Mouse (Mus musculus) right cerebral cortex, postnatal 14 days (tissue): Measurements from ENCODE around the gene Trip10.

Source experiments
- DNase-seq: peaks from one replicate; pipeline ENCODE4 v3.0.0; 2022

The Trip10 gene

DNA sequence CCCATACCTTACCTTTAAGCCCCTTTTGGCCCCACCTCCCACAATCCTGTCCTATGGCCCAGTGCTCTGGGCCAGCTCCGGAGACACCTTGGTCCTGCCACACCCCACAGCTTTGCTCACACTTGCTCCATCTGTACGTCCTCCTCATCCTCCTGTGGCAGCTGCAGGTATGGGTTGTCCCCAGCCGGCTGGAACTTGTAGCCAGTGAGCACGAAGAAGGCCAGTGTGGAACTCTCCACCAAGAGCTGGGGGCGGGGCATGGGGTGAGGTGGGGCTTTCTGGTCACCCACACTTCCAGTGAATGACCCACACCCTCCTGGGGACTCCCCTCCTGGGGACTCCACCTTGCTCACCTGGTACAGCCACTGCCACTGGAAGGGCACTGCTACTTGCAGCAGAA lies 13.5 kb upstream of the Trip10 start:
- no peak for DNase-seq

DNA sequence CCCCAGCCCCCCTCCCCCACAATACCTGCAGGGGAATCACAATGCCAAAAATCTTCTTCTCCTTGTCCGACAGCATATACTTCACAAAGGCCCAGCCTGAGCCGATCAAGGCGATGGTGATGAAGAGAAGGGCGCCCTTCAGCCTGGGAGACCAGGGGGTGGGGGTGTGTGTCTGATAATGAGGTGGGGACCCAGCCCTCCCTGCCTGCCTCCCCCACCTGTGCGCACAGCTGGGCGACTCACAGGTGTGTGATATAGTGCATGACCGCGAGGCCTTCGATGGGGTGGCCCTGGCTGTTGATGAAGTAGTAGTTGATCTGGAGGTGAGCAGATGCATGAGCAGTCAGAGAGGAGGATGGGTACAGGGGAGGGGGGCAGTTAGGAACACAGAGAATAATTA lies 12.1 kb upstream of the Trip10 start:
- no peak for DNase-seq

DNA sequence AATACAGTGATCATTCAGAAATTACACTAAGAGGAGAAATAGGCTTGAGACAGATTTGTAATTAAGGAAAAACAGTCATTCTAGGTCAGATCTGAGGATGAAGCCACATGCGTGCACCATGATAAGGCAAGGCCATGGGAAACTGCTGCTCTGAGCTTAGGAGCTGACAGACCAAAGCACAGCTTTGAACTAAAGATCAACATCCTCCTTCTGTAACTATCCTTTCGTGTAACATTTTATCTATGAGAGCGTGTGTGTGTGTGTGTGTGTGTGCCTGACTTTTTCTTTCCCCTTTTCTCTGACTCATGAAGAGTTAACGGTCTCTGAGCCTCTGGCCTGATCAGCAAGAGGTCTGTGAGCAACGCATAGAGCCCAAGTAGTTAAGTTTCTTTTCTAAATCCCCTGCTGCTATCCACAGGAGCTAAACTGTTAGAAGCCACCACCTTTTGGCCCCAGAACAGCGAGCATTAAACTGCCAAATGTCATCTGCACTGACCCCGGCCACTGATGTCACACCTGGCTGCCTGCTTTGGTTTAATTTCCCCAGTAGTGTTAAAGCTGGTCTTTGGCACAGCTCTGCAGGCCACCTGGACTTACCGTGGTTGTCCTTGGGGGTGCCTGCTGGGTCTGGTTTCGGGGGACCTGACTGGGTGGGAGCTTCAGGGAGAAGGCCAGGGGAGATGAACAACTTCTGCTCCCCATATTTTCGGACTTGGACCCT lies 5.4 kb upstream of the Trip10 start:
- DNase-seq: no peak

DNA sequence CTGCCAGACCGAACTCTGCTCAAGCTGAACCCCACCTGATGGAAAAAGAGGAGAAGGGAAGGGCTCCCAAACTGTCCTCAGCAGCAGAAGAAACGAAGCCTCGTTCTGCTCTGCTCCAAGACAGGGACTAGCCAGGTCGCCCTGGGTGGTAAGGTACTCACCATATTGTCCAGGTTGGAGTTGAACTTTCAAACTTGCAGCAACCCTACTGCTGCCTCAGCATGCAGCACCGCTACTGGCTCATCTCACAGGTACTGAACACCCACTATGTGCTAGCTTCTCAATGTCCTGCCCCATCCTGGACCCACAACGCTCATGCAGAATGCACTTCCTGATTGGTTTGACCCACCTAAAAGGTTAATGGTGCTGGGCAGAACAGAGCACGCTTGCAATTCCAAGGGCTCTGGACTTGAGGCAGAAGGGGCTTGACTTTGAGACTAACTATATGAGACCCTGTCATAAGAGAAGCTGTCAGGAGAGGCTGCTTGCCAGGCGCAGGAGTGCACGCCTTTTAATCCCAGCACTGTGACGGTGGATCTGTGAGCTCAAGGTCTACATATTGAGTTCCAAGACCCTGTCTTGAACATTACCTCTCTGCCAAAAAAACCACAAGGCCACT lies 3.8 kb upstream of the Trip10 start:
- no peak for DNase-seq

DNA sequence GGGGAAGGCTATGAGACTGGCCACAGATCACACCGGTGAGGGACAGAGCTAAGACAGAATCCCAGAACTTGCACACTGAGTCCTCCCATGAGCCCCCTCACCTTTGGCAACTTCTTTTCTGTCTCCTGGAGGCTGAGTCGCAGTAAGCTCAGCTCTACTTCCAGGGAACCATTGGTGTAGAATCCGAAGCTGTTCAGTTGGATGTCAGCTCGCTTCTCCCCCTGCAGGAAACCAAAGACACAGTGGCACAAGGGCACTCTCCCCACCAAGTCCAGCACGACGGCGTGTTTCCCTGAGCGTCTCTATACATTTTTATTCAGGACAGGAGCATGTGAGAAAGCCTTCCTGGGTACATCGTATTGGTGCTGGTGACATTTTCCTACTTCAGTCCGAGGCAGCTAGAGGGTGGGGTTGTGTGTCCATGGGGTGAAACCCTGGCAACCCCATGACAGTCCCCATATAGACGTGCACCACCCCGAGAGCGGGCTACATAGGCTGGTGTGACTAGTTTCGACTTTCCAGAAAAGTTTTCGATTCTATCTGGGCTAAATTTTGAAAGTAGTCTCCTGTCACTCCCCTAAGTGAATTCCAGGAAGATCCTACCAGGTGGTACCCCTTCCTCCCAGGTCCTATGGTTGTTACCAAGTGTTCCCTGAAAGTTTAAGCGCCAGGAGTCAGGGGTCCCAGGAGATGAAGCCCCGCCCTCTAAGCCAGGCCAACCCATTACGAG lies 2.4 kb upstream of the Trip10 start:
- no peak for DNase-seq

DNA sequence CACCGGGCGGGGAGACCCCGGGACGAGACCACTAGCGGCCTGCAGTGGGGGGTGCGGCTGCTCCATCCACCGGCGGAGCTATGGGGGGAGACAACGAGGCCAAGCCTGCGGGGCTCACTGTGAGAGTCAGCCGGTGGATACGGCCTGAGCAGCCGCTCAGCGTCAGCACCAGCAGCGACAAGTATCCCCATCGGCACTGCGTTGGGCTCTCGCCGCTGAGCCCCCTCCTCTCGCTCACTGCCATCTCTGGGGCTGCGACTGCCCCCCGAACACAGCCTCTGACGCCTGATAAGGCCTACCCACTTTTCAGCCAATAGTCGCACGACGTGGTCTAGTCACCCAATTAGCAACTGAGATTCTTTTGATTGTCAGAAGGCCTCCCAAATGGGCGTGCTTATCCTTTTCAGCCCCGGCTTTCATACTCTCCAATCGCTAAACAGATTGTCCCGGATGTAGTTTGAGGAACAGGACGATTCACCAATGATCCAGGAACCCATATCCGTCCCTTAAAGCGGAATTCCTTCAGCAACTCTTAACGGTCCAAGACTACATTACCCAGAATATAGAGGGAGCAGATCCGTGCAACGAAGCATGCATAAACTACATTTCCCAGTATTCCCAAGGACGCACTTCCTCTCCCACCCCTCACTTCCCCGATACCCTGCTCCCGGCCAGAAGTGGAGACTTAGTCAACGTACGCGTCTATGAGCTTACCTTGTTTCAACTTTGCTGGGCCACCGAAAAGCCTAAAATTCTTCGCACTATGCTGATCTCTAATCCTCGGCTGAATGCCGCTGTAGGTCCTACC lies 1.7 kb upstream of the Trip10 start:
- DNase-seq: peak; percentile 83

DNA sequence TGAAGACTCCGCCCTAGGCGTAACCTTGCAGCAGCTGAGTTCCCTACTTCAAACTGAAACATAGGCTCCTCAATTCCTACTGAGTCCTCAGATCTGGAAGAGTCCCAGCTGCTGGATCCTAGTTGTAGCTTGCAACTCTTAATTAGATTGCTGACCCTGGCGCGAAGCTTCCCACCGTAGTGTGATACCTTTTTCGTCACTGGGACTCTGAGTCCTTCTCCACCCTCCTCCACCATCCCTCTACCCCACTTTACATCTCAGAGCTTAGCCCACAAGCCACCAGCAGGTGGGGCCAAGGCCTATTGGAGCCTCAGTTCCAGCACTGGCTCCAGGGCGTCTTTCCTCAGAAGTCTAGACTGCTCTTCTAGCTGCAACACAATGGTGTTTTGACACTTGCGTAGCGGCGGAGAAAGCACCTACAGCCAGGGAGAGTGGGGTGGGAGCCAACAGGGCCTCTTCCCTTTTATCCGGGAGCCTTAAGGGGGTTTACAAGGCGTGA lies 1.0 kb upstream of the Trip10 start, which contains the start of gene Gpr108:
Gene Gpr108 (minus strand): TSS at position 246 of the 499 bp plus-strand sequence.
- peak; percentile 83 for DNase-seq

DNA sequence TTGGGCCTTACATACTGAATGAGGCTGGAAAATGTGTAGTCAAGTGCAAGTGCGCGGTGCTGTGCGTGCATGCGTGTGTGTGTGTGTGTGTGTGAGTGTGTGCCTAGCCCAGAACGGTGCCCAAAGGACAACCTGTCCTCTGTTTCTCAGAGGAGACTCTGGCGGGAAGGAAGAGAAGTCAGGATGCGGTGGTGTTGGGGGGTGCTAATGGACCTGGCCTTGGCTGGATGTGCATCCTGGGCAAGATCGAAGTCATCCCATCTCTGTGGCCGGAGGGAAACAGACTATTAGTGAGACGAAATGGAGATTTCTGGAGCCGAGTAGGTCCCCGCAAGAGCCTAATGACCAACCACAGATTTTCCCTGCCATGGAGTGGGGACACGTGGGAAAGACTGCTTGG lies 484 bp upstream of the Trip10 start:
- DNase-seq: no peak

- peak; percentile 40 for DNase-seq
Observed at GRCm38 (mm10) chr17:57250461-57251160, 1.4 kb downstream of the Trip10 start.

GRCm38 (mm10) chr17:57251431-57251830 lies 2.2 kb downstream of the Trip10 start:
- DNase-seq: no peak

DNA sequence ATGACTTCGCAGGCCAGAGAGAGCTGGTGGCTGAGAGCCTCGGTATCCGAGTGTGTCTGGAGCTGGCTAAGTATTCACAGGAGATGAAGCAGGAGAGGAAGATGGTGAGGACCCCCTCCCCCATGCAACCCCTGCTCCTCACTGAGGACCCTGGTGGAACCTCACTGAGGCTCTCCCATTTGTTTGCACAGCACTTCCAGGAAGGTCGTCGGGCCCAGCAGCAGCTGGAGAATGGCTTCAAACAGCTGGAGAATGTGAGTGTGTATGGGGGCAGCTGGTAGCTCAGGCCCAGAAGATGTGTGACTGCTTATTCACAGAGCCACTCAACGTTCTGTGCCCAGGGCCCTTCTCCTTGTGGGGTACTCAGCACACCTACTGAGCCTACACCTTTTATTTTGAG lies 4.1 kb downstream of the Trip10 start:
- DNase-seq: no peak

- no peak for DNase-seq
Observed at GRCm38 (mm10) chr17:57255354-57255753, 6.1 kb downstream of the Trip10 start.

- DNase-seq: no peak
Observed at GRCm38 (mm10) chr17:57256921-57257485, 7.7 kb downstream of the Trip10 start.

DNA sequence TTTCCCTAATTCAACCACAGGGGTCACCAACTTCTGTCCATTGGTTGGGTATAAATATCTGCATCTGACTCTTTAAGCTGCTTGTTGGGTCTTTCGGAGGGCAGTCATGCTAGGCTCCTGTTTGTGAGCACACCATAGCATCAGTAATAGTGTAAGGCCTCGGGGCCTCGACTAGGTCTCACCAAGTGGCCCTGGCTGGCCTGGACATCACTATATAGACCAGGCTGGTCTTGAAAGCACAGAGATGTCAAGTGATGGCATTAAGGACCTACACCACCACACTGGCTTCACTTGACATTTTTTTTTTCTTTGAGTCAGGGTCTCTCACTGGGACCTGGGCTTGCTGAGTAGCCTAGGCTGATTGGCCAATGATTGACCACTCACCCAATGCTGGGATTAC lies 8.9 kb downstream of the Trip10 start:
- no peak for DNase-seq

GRCm38 (mm10) chr17:57259742-57260141 lies 10.5 kb downstream of the Trip10 start:
- no peak for DNase-seq

- DNase-seq: no peak
Observed at GRCm38 (mm10) chr17:57260351-57260750, 11.1 kb downstream of the Trip10 start.

DNA sequence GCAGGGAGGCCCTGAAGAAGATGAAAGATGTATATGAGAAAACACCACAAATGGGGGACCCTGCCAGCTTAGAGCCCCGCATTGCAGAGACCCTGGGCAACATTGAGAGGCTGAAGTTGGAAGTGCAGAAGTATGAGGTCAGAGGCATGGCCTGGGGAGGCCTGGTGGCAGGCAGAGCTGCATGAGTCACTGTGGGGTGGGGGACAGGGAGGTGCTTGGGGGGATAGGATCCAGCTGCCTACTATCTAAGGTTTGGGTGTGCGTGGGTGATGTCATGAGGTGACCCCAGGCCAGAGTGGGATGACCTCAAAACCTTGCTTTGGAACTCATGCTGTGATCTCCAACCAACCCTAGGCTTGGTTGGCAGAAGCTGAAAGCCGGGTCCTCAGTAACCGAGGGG lies 12.0 kb downstream of the Trip10 start:
- DNase-seq: no peak

DNA sequence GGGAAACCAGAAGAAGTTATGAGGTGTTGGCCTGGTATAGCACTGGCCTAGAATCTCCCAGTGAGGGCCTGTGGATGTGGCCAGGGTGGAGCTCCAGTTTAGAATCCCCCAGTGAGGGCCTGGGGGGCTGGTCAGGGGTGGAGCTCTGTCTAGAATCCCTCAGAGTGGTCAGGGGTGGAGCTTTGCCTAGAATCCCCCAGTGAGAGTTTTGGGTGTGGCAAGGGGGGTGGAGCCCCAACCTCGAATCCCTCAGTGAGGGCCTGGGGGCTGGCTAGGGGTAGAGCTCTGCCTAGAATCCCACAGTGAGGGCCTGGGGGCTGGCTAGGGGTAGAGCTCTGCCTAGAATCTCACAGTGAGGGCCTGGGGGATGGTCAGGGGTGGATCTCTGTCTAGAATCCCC lies 12.5 kb downstream of the Trip10 start:
- DNase-seq: no peak

- DNase-seq: no peak
Observed at GRCm38 (mm10) chr17:57262901-57263550, 13.8 kb downstream of the Trip10 start.

DNA sequence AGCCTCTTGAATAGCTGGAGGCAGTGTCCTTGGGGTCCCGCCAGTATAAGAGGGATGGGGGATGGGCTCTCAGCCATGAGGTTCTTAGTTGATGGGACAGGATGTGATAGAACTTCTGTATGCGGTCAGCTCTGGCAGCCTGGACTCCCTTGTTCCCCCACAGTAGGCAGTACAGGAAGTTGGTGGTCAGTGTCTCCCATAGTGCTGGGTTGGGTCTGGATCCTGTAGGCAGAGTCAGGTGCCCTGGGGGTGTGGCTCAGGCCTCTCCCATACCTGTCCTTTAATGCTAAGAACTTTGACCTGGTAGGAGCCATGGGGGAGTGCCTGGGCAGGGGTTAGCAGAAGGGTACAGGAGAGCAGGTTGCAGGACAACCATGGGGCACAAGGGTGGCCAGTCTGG lies 14.9 kb downstream of the Trip10 start:
- DNase-seq: no peak
